In the genomic region with DNA sequence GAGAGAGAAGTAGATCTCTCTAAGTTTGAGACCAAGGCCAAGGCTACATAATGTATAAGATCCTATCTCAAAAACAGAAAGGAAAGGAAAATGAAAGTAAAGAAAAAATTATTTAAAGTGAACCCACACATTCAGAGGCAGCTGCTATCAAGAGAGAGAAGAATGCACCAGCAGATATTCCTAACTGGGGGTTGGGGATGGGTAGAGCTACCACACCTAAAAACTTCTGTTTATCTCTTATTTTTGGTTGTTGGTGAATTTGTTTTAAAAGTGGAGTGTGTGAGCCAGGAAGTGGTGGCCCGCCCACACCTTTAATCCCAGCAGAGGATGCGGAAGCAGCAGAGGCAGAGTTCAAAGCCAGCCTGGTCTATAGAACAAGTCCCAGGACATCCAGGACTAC, we compare ENCODE assay signal across 13 mouse cellular contexts. TPM values are rescaled to one million over a fixed set of nuclear protein-coding genes. Genes with fewer than 3 reads are reported as not detected.
A peak's percentile ranks its signal among the peaks of the same experiment; 100 is the strongest.
DNase-seq lines count a peak whose midpoint lies in the region; ATAC-seq lines count a peak whose summit lies in the region.
"Had no signal": no experiment of that assay in that cellular context is flagged by ENCODE, and none has a peak within 500 bp of the region (broad histone marks: within the 10 kb centered on the region; RNA-seq: fewer than 3 reads in every experiment).

No protein-coding gene starts in this region.

- peak; percentile 90 for ATAC-seq in inflammation-experienced regulatory T-cells, adult 6 months
- ATAC-seq: forebrain, embryonic 13.5 days had no signal

- intact Hi-C loops in left cerebral cortex, postnatal 14 days (cut with DNase I), result no loop called here

- DNase-seq in CD4-positive, CD25-positive, alpha-beta regulatory T cell, adult 2 months (ENCODE audit: low read depth, low spot score), result peak; percentile 75
- peak; percentile 36 for DNase-seq in MEL-GATA-1-ER (ENCODE audit: extremely low read depth, low read depth)
- DNase-seq in naive thymus-derived CD4-positive, alpha-beta T cell, adult 2 months (ENCODE audit: low read depth), result peak; percentile 78
- no peak for DNase-seq in embryo, embryonic 9.5 days (ENCODE audit: extremely low spot score)
- no peak for DNase-seq in left cerebral cortex, postnatal 14 days (ENCODE audit: low spot score in 2 of 2)
- DNase-seq in cerebellum, adult 9-11 months, result no peak
- DNase-seq in adrenal gland, postnatal 4 days (ENCODE audit: low spot score in 2 of 2), result no peak
- DNase-seq: cerebellum, adult 8-10 months; gastrocnemius, postnatal 25 days; layer of hippocampus, adult 9-11 months; left cerebral cortex, postnatal 4 days had no signal

RNA-seq across cellular contexts. Expression of gene Eif3m, which starts 5.0 kb away (rescaled TPM):
- polyA plus RNA-seq in inflammation-experienced regulatory T-cells, adult 6 months (2017; shearing (Covaris generic)), result 100 to 1,000 TPM; 375 to 422 (median 377) TPM
- total RNA-seq in left cerebral cortex, postnatal 14 days (2021), result 10 to 100 TPM; 86.1 to 86.5 TPM
- total RNA-seq in adrenal gland, postnatal 4 days (2021), result 100 to 1,000 TPM; 193 to 197 TPM

Comparison
In these comparisons a context has a peak if more than half of its experiments do, and no peak if none do; other contexts are left out.
1. DNase-seq: peak in CD4-positive, CD25-positive, alpha-beta regulatory T cell, adult 2 months (single experiment), MEL-GATA-1-ER (single experiment) and naive thymus-derived CD4-positive, alpha-beta T cell, adult 2 months (single experiment); none in embryo, embryonic 9.5 days (single experiment), left cerebral cortex, postnatal 14 days (0 of 2), cerebellum, adult 9-11 months (single experiment) and adrenal gland, postnatal 4 days (0 of 2).